Mouse (Mus musculus): ENCODE results near the gene Klhdc10. TPM values are rescaled to one million over a fixed set of nuclear protein-coding genes. Genes with fewer than 3 reads are reported as not detected.

The Klhdc10 gene
- total and polyA plus RNA-seq, 3 experiments: 35.0 to 40.8 TPM; not detected in 1

DNA sequence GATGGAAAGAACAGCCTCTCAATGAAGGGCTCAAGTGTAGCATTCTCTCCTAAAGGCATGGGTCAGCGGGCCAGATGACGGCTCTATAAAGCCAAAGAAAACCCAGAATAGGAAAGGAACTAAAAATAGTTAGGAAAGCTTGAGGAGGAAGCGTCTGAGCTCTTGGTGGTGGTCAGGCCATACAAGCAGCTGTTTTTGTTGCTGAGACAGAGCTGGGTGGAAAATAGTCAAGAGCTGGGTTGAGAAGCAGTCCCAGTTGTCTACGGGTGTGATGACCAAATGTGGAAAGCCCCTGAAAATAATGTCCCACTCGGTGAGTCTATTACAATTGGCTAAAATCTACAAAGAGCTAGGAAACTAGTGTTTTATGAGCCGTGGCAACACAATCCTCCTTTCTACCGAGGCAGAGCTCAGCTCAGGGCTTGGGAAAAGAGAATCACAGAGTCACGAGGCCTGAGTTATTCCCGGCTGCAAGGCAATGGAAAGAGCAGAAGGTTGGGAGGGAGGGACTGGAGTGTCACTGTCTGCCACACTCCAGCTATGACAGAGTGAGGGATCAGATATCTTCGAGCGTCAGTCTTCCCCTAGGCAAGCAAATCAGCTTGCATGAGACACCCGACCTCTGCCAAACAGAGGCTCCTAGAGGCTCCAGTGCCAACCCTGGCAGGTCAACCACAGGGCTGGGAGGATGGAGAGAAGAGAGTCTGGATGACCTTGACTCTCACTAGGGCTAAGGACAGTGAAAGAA lies 41.7 kb upstream of the Klhdc10 start:
- no peak overlapping the region for H3K27ac ChIP-seq (ENCODE audit: control insufficient read depth, low read depth, low read length)
- TF ChIP-seq RAD21 (IDR thresholded peaks at IDR 0.05; ENCODE audit: low read depth, low read length) (no peak), TCF12 (IDR thresholded peaks at IDR 0.05; ENCODE audit: low read depth, low read length) (no peak), USF2 (IDR thresholded peaks at IDR 0.05; ENCODE audit: borderline replicate concordance in 1 of 2, insufficient read depth in 1 of 2, low read depth in 1 of 2, low read length in 2 of 2) (no peak), POLR2AphosphoS2 (IDR thresholded peaks at IDR 0.05; ENCODE audit: low read length) (no peak), UBTF (IDR thresholded peaks at IDR 0.05; ENCODE audit: borderline replicate concordance, insufficient read depth, low read depth, low read length) (no peak)
- H3K27me3 ChIP-seq (ENCODE audit: control insufficient read depth in 1 of 2, insufficient read depth in 2 of 2, low read length in 2 of 2): no peaks in the 10 kb centered on the region
- peaks cover 0 to 3% of the 10 kb centered on the region in 2 experiments; a peak in 1 of 4 replicates for H3K36me3 ChIP-seq (ENCODE audit: control insufficient read depth in 1 of 2, insufficient read depth in 2 of 2, low read length in 2 of 2)
- no peak overlapping the region for H3K9ac ChIP-seq (ENCODE audit: control insufficient read depth, low read depth, low read length, poor library complexity, severe bottlenecking)
- no peak overlapping the region for H3K4me3 ChIP-seq (ENCODE audit: control insufficient read depth in 1 of 2, insufficient read depth in 1 of 2, low read depth in 2 of 2, low read length in 2 of 2)
- H3K9me3 ChIP-seq (replicated peaks; ENCODE audit: insufficient read depth, low read length): no peaks in the 10 kb centered on the region
- peaks cover 0 to 9% of the 10 kb centered on the region in 2 experiments; a peak in 3 of 4 replicates for H3K4me1 ChIP-seq (ENCODE audit: control insufficient read depth in 1 of 2, insufficient read depth in 2 of 2, low read length in 2 of 2)
- DNase-seq (ENCODE audit: low read depth, low spot score): no peak
- no peaks in the 10 kb centered on the region for H3K79me2 ChIP-seq (ENCODE audit: control insufficient read depth, insufficient read depth, low read length, poor library complexity)

DNA sequence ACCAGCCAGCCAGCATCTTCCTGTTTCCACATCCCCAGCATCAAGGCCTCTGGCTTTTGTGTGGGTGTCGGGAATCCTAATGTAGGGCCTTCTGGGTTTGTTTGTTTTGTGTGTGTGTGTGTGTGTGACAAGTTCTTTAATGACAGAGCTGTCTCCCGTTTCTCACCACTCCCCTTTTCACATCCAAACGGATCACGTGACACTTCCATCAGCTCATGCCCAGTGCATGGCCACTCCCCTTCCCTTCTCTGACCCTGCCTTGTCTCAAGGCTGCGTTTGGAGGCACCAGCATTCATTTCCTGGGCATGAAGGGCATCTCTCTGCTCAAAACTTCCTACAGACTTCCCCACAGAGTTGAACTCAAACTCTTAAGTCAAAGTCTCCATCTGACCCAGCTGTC lies 37.9 kb upstream of the Klhdc10 start:
- TF ChIP-seq ZNF384 (IDR thresholded peaks at IDR 0.05; ENCODE audit: low read depth, low read length): no peak
- H3K4me1 ChIP-seq (ENCODE audit: control insufficient read depth in 1 of 2, insufficient read depth in 2 of 2, low read length in 2 of 2): no peaks in the 10 kb centered on the region
- no peak for DNase-seq (ENCODE audit: low read depth, low spot score)
- H3K9me3 ChIP-seq (replicated peaks; ENCODE audit: insufficient read depth, low read length): no peaks in the 10 kb centered on the region
- no peak overlapping the region for H3K4me3 ChIP-seq (ENCODE audit: control insufficient read depth in 1 of 2, insufficient read depth in 1 of 2, low read depth in 2 of 2, low read length in 2 of 2)
- peaks cover 0 to 9% of the 10 kb centered on the region in 2 experiments; a peak in 1 of 4 replicates for H3K36me3 ChIP-seq (ENCODE audit: control insufficient read depth in 1 of 2, insufficient read depth in 2 of 2, low read length in 2 of 2)
- H3K79me2 ChIP-seq (ENCODE audit: control insufficient read depth, insufficient read depth, low read length, poor library complexity): no peaks in the 10 kb centered on the region
- no peak overlapping the region for H3K9ac ChIP-seq (ENCODE audit: control insufficient read depth, low read depth, low read length, poor library complexity, severe bottlenecking)
- no peaks in the 10 kb centered on the region for H3K27me3 ChIP-seq (ENCODE audit: control insufficient read depth in 1 of 2, insufficient read depth in 2 of 2, low read length in 2 of 2)
- H3K27ac ChIP-seq (ENCODE audit: control insufficient read depth, low read depth, low read length): no peak overlapping the region

DNA sequence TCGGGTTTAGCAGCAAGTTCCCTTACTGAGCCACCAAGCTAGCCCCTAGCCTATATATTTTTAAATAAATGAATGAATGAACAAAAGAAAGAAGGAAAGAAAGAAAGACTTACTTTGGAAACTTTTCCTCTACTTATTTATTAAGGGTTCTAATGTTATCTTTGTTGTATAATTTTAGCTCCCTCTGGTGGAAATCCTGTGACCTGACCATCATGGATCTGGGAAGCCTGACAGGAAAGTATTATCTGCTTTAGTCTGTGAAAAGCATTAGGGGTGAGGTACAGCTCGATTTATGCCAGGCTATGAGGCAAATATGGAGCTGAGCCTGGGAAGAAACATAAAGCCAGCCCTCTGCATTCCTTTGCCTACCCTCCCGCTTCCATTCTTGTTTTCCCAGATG lies 32.4 kb upstream of the Klhdc10 start:
- Histone ChIP-seq H3K4me1 (ENCODE audit: control insufficient read depth in 1 of 2, insufficient read depth in 2 of 2, low read length in 2 of 2) (no peaks in the 10 kb centered on the region), H3K9me3 (replicated peaks; ENCODE audit: insufficient read depth, low read length) (no peaks in the 10 kb centered on the region), H3K79me2 (ENCODE audit: control insufficient read depth, insufficient read depth, low read length, poor library complexity) (no peaks in the 10 kb centered on the region), H3K9ac (ENCODE audit: control insufficient read depth, low read depth, low read length, poor library complexity, severe bottlenecking) (no peak overlapping the region), H3K36me3 (ENCODE audit: control insufficient read depth in 1 of 2, insufficient read depth in 2 of 2, low read length in 2 of 2) (peaks cover 0 to 25% of the 10 kb centered on the region in 2 experiments; a peak in 2 of 4 replicates), H3K27ac (ENCODE audit: control insufficient read depth, low read depth, low read length) (no peak overlapping the region), H3K27me3 (ENCODE audit: control insufficient read depth in 1 of 2, insufficient read depth in 2 of 2, low read length in 2 of 2) (no peaks in the 10 kb centered on the region), H3K4me3 (ENCODE audit: control insufficient read depth in 1 of 2, insufficient read depth in 1 of 2, low read depth in 2 of 2, low read length in 2 of 2) (no peak overlapping the region)
- peak; percentile 22 for DNase-seq (ENCODE audit: low read depth, low spot score)
- TF ChIP-seq MYC (IDR thresholded peaks at IDR 0.05; ENCODE audit: low read depth, low read length) (no peak), SMC3 (IDR thresholded peaks at IDR 0.05; ENCODE audit: low read depth, low read length) (peak; percentile 36), CTCF (IDR thresholded peaks at IDR 0.05 in 2 of 3, conservative IDR thresholded peaks at IDR 0.05 in 1 of 3; ENCODE audit: control insufficient read depth in 1 of 3, insufficient read depth in 1 of 3, low read depth in 2 of 3, low read length in 3 of 3, poor library complexity in 1 of 3, severe bottlenecking in 1 of 3) (peak in 2 of 3 experiments; percentile 15 to 42; a peak in 3 of 6 replicates), TCF12 (IDR thresholded peaks at IDR 0.05; ENCODE audit: low read depth, low read length) (no peak), RAD21 (IDR thresholded peaks at IDR 0.05; ENCODE audit: low read depth, low read length) (peak; percentile 21), SIN3A (IDR thresholded peaks at IDR 0.05; ENCODE audit: low read length) (no peak), UBTF (IDR thresholded peaks at IDR 0.05; ENCODE audit: borderline replicate concordance, insufficient read depth, low read depth, low read length) (no peak), USF2 (IDR thresholded peaks at IDR 0.05; ENCODE audit: borderline replicate concordance in 1 of 2, insufficient read depth in 1 of 2, low read depth in 1 of 2, low read length in 2 of 2) (no peak)
